Mouse (Mus musculus) MEL (cell line): ENCODE results near the gene Chd9. TPM values are rescaled to one million over a fixed set of nuclear protein-coding genes. Genes with fewer than 3 reads are reported as not detected.
A peak's percentile ranks its signal among the peaks of the same experiment; 100 is the strongest.

ENCODE experiments used
- DNase-seq: peaks from one replicate; pipeline ENCODE4 v3.0.0; 2011; ENCODE audit warnings: low read depth, low spot score
- H3K27ac ChIP-seq: 2 replicates; pipeline ENCODE4 v1.5.1; 2012; ENCODE audit warnings: low read depth, mild to moderate bottlenecking, control low read depth, low read length, moderate library complexity; ENCODE audit not compliant: control insufficient read depth
- H3K27me3 ChIP-seq, 2 experiments: fragments of 150-350 bp in 1 of 2; sonication (generic) in 1 of 2; 2 replicates each; pipeline ENCODE4 v1.6.1; 2012; ENCODE audit warnings: low read length in 2 of 2, mild to moderate bottlenecking in 2 of 2, improper control_type of control experiment in 1 of 2, moderate library complexity in 1 of 2; ENCODE audit not compliant: insufficient read depth in 2 of 2, control insufficient read depth in 1 of 2
- H3K36me3 ChIP-seq, 2 experiments: 2 replicates each; pipeline ENCODE4 v1.6.1; 2012 to 2014; ENCODE audit warnings: low read length in 2 of 2, improper control_type of control experiment in 1 of 2, inconsistent platforms in 1 of 2, mild to moderate bottlenecking in 1 of 2; ENCODE audit not compliant: insufficient read depth in 2 of 2, control insufficient read depth in 1 of 2
- H3K4me1 ChIP-seq, 2 experiments: fragments of 150-350 bp in 1 of 2; sonication (generic) in 1 of 2; 2 replicates each; pipeline ENCODE4 v1.6.1; 2012; ENCODE audit warnings: low read length in 2 of 2, improper control_type of control experiment in 1 of 2, mild to moderate bottlenecking in 1 of 2; ENCODE audit not compliant: insufficient read depth in 2 of 2, control insufficient read depth in 1 of 2
- H3K4me3 ChIP-seq, 2 experiments: fragments of 150-350 bp in 1 of 2; sonication (generic) in 1 of 2; 2 replicates each; pipeline ENCODE4 v1.5.1; 2012; ENCODE audit warnings: low read depth in 2 of 2, low read length in 2 of 2, mild to moderate bottlenecking in 2 of 2, moderate library complexity in 2 of 2, control low read depth in 1 of 2, improper control_type of control experiment in 1 of 2; ENCODE audit not compliant: control insufficient read depth in 1 of 2, insufficient read depth in 1 of 2
- H3K79me2 ChIP-seq: 2 replicates; pipeline ENCODE4 v1.6.1; 2012; ENCODE audit warnings: mild to moderate bottlenecking, low read length, moderate library complexity; ENCODE audit not compliant: control insufficient read depth, poor library complexity, insufficient read depth
- H3K9ac ChIP-seq: 2 replicates; pipeline ENCODE4 v1.6.1; 2012; ENCODE audit warnings: low read depth, mild to moderate bottlenecking, control low read depth, low read length, moderate library complexity; ENCODE audit not compliant: control insufficient read depth, poor library complexity, severe bottlenecking
- H3K9me3 ChIP-seq: fragments of 150-350 bp; sonication (generic); replicated peaks from 2 replicates; pipeline ENCODE4 v1.6.1; 2012; ENCODE audit warnings: mild to moderate bottlenecking, low read length, improper control_type of control experiment, moderate library complexity; ENCODE audit not compliant: insufficient read depth
- ELF1 ChIP-seq: IDR thresholded peaks from 2 replicates; pipeline ENCODE4 v1.6.1; 2014; ENCODE audit warnings: low read depth, mild to moderate bottlenecking, inconsistent platforms, low read length, improper control_type of control experiment, moderate library complexity
- ETS1 ChIP-seq: IDR thresholded peaks from 2 replicates; pipeline ENCODE4 v1.6.1; 2012; ENCODE audit warnings: low read depth, mild to moderate bottlenecking, inconsistent platforms, low read length, improper control_type of control experiment, moderate library complexity
- GATA1 ChIP-seq: IDR thresholded peaks from 2 replicates; pipeline ENCODE4 v1.6.1; 2011; ENCODE audit warnings: low read depth, low read length, improper control_type of control experiment
- MYB ChIP-seq: IDR thresholded peaks from 2 replicates; pipeline ENCODE4 v1.6.1; 2011; ENCODE audit warnings: mild to moderate bottlenecking, low read depth, low read length, improper control_type of control experiment
- POLR2A ChIP-seq, 2 experiments: IDR thresholded peaks; 2 replicates each; pipeline ENCODE4 v1.6.1; 2011 to 2012; ENCODE audit warnings: low read length in 2 of 2, mild to moderate bottlenecking in 2 of 2, control low read depth in 1 of 2, improper control_type of control experiment in 1 of 2, low read depth in 1 of 2, moderate library complexity in 1 of 2; ENCODE audit not compliant: control insufficient read depth in 1 of 2, insufficient read depth in 1 of 2, poor library complexity in 1 of 2
- SMC3 ChIP-seq: IDR thresholded peaks from 2 replicates; pipeline ENCODE4 v1.6.1; 2011; ENCODE audit warnings: low read depth, low read length, improper control_type of control experiment
- USF1 ChIP-seq: IDR thresholded peaks from 2 replicates; pipeline ENCODE4 v1.6.1; 2014; ENCODE audit warnings: low read depth, mild to moderate bottlenecking, inconsistent platforms, low read length, improper control_type of control experiment, moderate library complexity
- polyA plus RNA-seq, 2 experiments: library from polyadenylated mRNA; stranded (reverse) in 1 of 2; unstranded in 1 of 2; fragments of >175 nt in 1 of 2; fragments of >200 nt in 1 of 2; gene quantifications; 2 replicates each; pipeline versions ENCODE4 v1.2.1 to v1.2.4; 2012; ENCODE audit warnings: low replicate concordance in 2 of 2, low read depth in 1 of 2; ENCODE audit not compliant: insufficient read length in 2 of 2, insufficient read depth in 1 of 2, missing spikeins in 1 of 2
- total RNA-seq: library from RNA; depleted of rRNA; stranded (reverse); fragments of 300-350 nt; gene quantifications from 2 replicates; pipeline ENCODE4 v1.2.3, GENCODE M21; 2012

The Chd9 gene
- total and polyA plus RNA-seq, 3 experiments, result 5.9 to 87.4 (median 40.3) TPM

- H3K79me2 ChIP-seq, result no peaks in the 10 kb centered on the region
- H3K27ac ChIP-seq, result peak overlapping the region; percentile 47
- no peaks in the 10 kb centered on the region for H3K9me3 ChIP-seq
- H3K4me1 ChIP-seq, result peaks cover 2 to 19% of the 10 kb centered on the region in 2 experiments
- no peaks in the 10 kb centered on the region for H3K27me3 ChIP-seq
- DNase-seq, result peak; percentile 43
- H3K9ac ChIP-seq, result peak overlapping the region; percentile 61
- peak overlapping the region; percentile 59 to 96 for H3K4me3 ChIP-seq
- peaks cover 0 to 7% of the 10 kb centered on the region in 2 experiments; a peak in 2 of 4 replicates for H3K36me3 ChIP-seq
- TF ChIP-seq USF1 (peak; percentile 40; the same call in 1 of the 2 replicates), ELF1 (0 out of 2 replicates have a peak, but pooled peaks have one; percentile 23), ETS1 (0 out of 2 replicates have a peak, but pooled peaks have one; percentile 3), SMC3 (no peak)
Measured at GRCm38 (mm10) chr8:90876722-90877429, 48.7 kb downstream of the Chd9 start.

GRCm38 (mm10) chr8:90877430-90877975 is 49.4 kb downstream of the Chd9 start:
- Histone ChIP-seq H3K27me3 (no peaks in the 10 kb centered on the region), H3K9ac (peak overlapping the region; percentile 61), H3K36me3 (peaks cover 0 to 7% of the 10 kb centered on the region in 2 experiments; a peak in 2 of 4 replicates), H3K4me1 (peaks cover 2 to 20% of the 10 kb centered on the region in 2 experiments), H3K79me2 (no peaks in the 10 kb centered on the region), H3K4me3 (peak overlapping the region; percentile 59 to 96), H3K9me3 (no peaks in the 10 kb centered on the region), H3K27ac (no peak overlapping the region)
- TF ChIP-seq MYB, result no peak
- peak; percentile 27 for DNase-seq

GRCm38 (mm10) chr8:90878551-90878950 is 50.4 kb downstream of the Chd9 start:
- Histone ChIP-seq H3K27ac (no peak overlapping the region), H3K36me3 (peaks cover 0 to 7% of the 10 kb centered on the region in 2 experiments; a peak in 2 of 4 replicates), H3K9ac (no peak overlapping the region), H3K27me3 (no peaks in the 10 kb centered on the region), H3K9me3 (no peaks in the 10 kb centered on the region), H3K4me3 (peak overlapping the region in 1 of 2 experiments; percentile 16; a peak in 1 of 4 replicates), H3K79me2 (no peaks in the 10 kb centered on the region), H3K4me1 (peaks cover 2 to 20% of the 10 kb centered on the region in 2 experiments)
- DNase-seq, result peak; percentile 52
- TF ChIP-seq POLR2A (IDR thresholded peaks at IDR 0.05; ENCODE audit: control insufficient read depth in 1 of 2, insufficient read depth in 1 of 2, low read depth in 1 of 2, low read length in 2 of 2, poor library complexity in 1 of 2) (no peak), GATA1 (peak; percentile 68)
